In genomic region chr7:133750666-133751065, GRCm38 (mm10) we compare ENCODE assay signal across 10 mouse cellular contexts. TPM values are rescaled to one million over a fixed set of nuclear protein-coding genes. Genes with fewer than 3 reads are reported as not detected.
DNase-seq lines count a peak whose midpoint lies in the region; ATAC-seq lines count a peak whose summit lies in the region.
"Had no signal": no experiment of that assay in that cellular context is flagged by ENCODE, and none has a peak within 500 bp of the region (broad histone marks: within the 10 kb centered on the region; RNA-seq: fewer than 3 reads in every experiment).

No protein-coding gene starts in this region.

- DNase-seq in heart, postnatal 4 days: no peak
- DNase-seq in retina, postnatal 1 day: peak; percentile 33
- no peak for DNase-seq in retina, embryonic 14.5 days (ENCODE audit: low spot score)
- DNase-seq in yolk sac, embryonic 10.5 days (ENCODE audit: low spot score): peak; percentile 71
- no peak for DNase-seq in right cerebral cortex, postnatal 36 days (ENCODE audit: low spot score in 2 of 2)
- DNase-seq: lung, embryonic 14.5 days had no signal

- peak overlapping the region; percentile 77 for H3K27ac ChIP-seq in heart, embryonic 12.5 days (ENCODE audit: poor library complexity, severe bottlenecking)
- H3K27ac ChIP-seq in intestine, embryonic 16.5 days (ENCODE audit: low read length): peak overlapping the region; percentile 56
- H3K27ac ChIP-seq in hindbrain, embryonic 13.5 days: no peak overlapping the region
- H3K27ac ChIP-seq: hindbrain, embryonic 12.5 days had no signal

- WGBS in heart, embryonic 12.5 days: 51% methylated on average over 5 of the region's 5 CpGs
- 61% methylated on average over 5 of the region's 5 CpGs for WGBS in intestine, embryonic 16.5 days
- 68% methylated on average over 5 of the region's 5 CpGs for WGBS in hindbrain, embryonic 13.5 days

- H3K36me3 ChIP-seq in heart, embryonic 12.5 days: peaks cover 5% of the 10 kb centered on the region
- 0 out of 2 replicates have a peak, but pooled peaks cover 2% of the 10 kb centered on the region for H3K36me3 ChIP-seq in intestine, embryonic 16.5 days (ENCODE audit: control insufficient read depth, insufficient read depth, low read length)
- H3K36me3 ChIP-seq in hindbrain, embryonic 13.5 days: peaks cover 18% of the 10 kb centered on the region

- H3K4me3 ChIP-seq in heart, embryonic 12.5 days: no peak overlapping the region
- H3K4me3 ChIP-seq in intestine, embryonic 16.5 days (ENCODE audit: low read length): no peak overlapping the region
- H3K4me3 ChIP-seq in hindbrain, embryonic 13.5 days: no peak overlapping the region
- H3K4me3 ChIP-seq: hindbrain, embryonic 12.5 days had no signal

- H3K4me2 ChIP-seq in heart, embryonic 12.5 days: no peak overlapping the region
- H3K4me2 ChIP-seq in intestine, embryonic 16.5 days (ENCODE audit: low read depth, low read length): no peak overlapping the region
- no peak overlapping the region for H3K4me2 ChIP-seq in hindbrain, embryonic 13.5 days
- H3K4me2 ChIP-seq: hindbrain, embryonic 12.5 days; lung, embryonic 14.5 days had no signal

- H3K9me3 ChIP-seq in heart, embryonic 12.5 days (replicated peaks): 0 out of 2 replicates have a peak, but pooled peaks cover 2% of the 10 kb centered on the region
- no peaks in the 10 kb centered on the region for H3K9me3 ChIP-seq in intestine, embryonic 16.5 days (ENCODE audit: control insufficient read depth, low read length)
- H3K9me3 ChIP-seq in hindbrain, embryonic 13.5 days: no peaks in the 10 kb centered on the region
- H3K9me3 ChIP-seq: hindbrain, embryonic 12.5 days had no signal

- 0 out of 2 replicates have a peak overlapping the region, but pooled peaks have one; percentile 4 for H3K9ac ChIP-seq in heart, embryonic 12.5 days
- H3K9ac ChIP-seq in intestine, embryonic 16.5 days (ENCODE audit: low read depth, low read length): no peak overlapping the region
- H3K9ac ChIP-seq in hindbrain, embryonic 13.5 days: no peak overlapping the region
- H3K9ac ChIP-seq: hindbrain, embryonic 12.5 days; lung, embryonic 14.5 days had no signal

- ATAC-seq in heart, embryonic 12.5 days (ENCODE audit: insufficient number of reproducible peaks, low FRiP score): no peak; the same call in 1 of the 2 replicates
- ATAC-seq in intestine, embryonic 16.5 days: peak; percentile 82
- no peak for ATAC-seq in hindbrain, embryonic 13.5 days (ENCODE audit: low FRiP score)

- no peaks in the 10 kb centered on the region for H3K27me3 ChIP-seq in heart, embryonic 12.5 days (replicated peaks)
- no peaks in the 10 kb centered on the region for H3K27me3 ChIP-seq in intestine, embryonic 16.5 days (replicated peaks; ENCODE audit: control insufficient read depth, insufficient read depth, low read length)
- H3K27me3 ChIP-seq in hindbrain, embryonic 13.5 days: no peaks in the 10 kb centered on the region
- H3K27me3 ChIP-seq: hindbrain, embryonic 12.5 days had no signal

- peaks cover 59% of the 10 kb centered on the region for H3K4me1 ChIP-seq in heart, embryonic 12.5 days (replicated peaks)
- peaks cover 10% of the 10 kb centered on the region; the same call in 1 of the 2 replicates for H3K4me1 ChIP-seq in intestine, embryonic 16.5 days (ENCODE audit: control insufficient read depth, insufficient read depth, low read length)
- peaks cover 5% of the 10 kb centered on the region; the same call in 1 of the 2 replicates for H3K4me1 ChIP-seq in hindbrain, embryonic 13.5 days (replicated peaks)
- H3K4me1 ChIP-seq: hindbrain, embryonic 12.5 days had no signal

RNA-seq across cellular contexts. Expression of gene Fank1, which starts 26.0 kb away (rescaled TPM):
- 0.37 TPM in 1 of 2 replicates, not detected in the other for polyA plus RNA-seq in heart, embryonic 12.5 days (2016; fragmentation: Nextera tagmentation; extraction: Ambion mirVana)
- total RNA-seq in heart, postnatal 4 days (2021): not detected
- 0.54 and 0.56 TPM in 2 replicates for polyA plus RNA-seq in intestine, embryonic 16.5 days (2015; fragmentation: Nextera tagmentation; extraction: Ambion mirVana)
- polyA plus RNA-seq in hindbrain, embryonic 13.5 days (2015; fragmentation: Nextera tagmentation; extraction: Ambion mirVana): 2.9 and 3.3 TPM in 2 replicates

RNA-seq across cellular contexts. Expression of gene Dhx32, which starts 31.9 kb away (rescaled TPM):
- 30.5 and 31.9 TPM in 2 replicates for polyA plus RNA-seq in heart, embryonic 12.5 days (2016; fragmentation: Nextera tagmentation; extraction: Ambion mirVana)
- total RNA-seq in heart, postnatal 4 days (2021): 10 to 100 TPM; 39.0 to 41.5 TPM
- polyA plus RNA-seq in intestine, embryonic 16.5 days (2015; fragmentation: Nextera tagmentation; extraction: Ambion mirVana): 89.5 and 93.9 TPM in 2 replicates
- polyA plus RNA-seq in hindbrain, embryonic 13.5 days (2015; fragmentation: Nextera tagmentation; extraction: Ambion mirVana): 31.9 and 33.3 TPM in 2 replicates

RNA-seq across cellular contexts. Expression of gene Uros, which starts 40.8 kb away (rescaled TPM):
- 34.6 and 37.5 TPM in 2 replicates for polyA plus RNA-seq in heart, embryonic 12.5 days (2016; fragmentation: Nextera tagmentation; extraction: Ambion mirVana)
- 10 to 100 TPM; 13.0 to 14.5 TPM for total RNA-seq in heart, postnatal 4 days (2021)
- polyA plus RNA-seq in intestine, embryonic 16.5 days (2015; fragmentation: Nextera tagmentation; extraction: Ambion mirVana): 33.5 and 37.2 TPM in 2 replicates
- polyA plus RNA-seq in hindbrain, embryonic 13.5 days (2015; fragmentation: Nextera tagmentation; extraction: Ambion mirVana): 55.6 and 56.8 TPM in 2 replicates

RNA-seq across cellular contexts. Expression of gene Bccip, which starts 41.5 kb away (rescaled TPM):
- 92.1 and 95.2 TPM in 2 replicates for polyA plus RNA-seq in heart, embryonic 12.5 days (2016; fragmentation: Nextera tagmentation; extraction: Ambion mirVana)
- total RNA-seq in heart, postnatal 4 days (2021): 10 to 100 TPM; 45.8 to 54.5 TPM
- polyA plus RNA-seq in intestine, embryonic 16.5 days (2015; fragmentation: Nextera tagmentation; extraction: Ambion mirVana): 134 and 158 TPM in 2 replicates
- 104 and 107 TPM in 2 replicates for polyA plus RNA-seq in hindbrain, embryonic 13.5 days (2015; fragmentation: Nextera tagmentation; extraction: Ambion mirVana)

Comparison
In these comparisons a context has a peak if more than half of its experiments do, and no peak if none do; other contexts are left out.
1. DNase-seq: peak in retina, postnatal 1 day (single experiment) and yolk sac, embryonic 10.5 days (single experiment); none in heart, postnatal 4 days (single experiment), retina, embryonic 14.5 days (single experiment) and right cerebral cortex, postnatal 36 days (0 of 2).